Mouse (Mus musculus): ENCODE data around the gene Raver1. TPM values are rescaled to one million over a fixed set of nuclear protein-coding genes. Genes with fewer than 3 reads are reported as not detected.
A peak's percentile ranks its signal among the peaks of the same experiment; 100 is the strongest.

Gene Raver1
- polyA plus RNA-seq, 1 experiment = 65.6 TPM

DNA sequence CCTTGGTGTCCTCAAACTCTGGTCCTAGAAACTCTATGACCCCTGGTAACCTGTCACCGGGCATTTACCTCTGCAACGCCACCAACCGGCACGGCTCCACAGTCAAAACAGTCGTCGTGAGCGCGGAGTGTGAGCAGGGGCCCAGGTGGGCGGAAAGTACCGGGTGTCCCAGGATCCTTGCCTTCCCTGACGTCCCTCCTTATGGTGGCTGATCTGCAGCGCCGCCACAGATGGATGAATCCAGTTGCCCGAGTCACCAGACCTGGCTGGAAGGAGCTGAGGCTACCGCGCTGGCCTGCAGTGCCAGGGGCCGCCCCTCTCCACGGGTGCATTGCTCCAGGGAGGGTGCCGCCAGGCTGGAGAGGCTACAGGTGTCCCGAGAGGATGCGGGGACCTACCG, 55.1 kb downstream of the Raver1 start:
- DNase-seq (ENCODE audit: low read depth) = no peak
- TF ChIP-seq CTCF (IDR thresholded peaks at IDR 0.05; ENCODE audit: borderline replicate concordance, extremely low read depth, insufficient read depth, insufficient read length) = no peak

DNA sequence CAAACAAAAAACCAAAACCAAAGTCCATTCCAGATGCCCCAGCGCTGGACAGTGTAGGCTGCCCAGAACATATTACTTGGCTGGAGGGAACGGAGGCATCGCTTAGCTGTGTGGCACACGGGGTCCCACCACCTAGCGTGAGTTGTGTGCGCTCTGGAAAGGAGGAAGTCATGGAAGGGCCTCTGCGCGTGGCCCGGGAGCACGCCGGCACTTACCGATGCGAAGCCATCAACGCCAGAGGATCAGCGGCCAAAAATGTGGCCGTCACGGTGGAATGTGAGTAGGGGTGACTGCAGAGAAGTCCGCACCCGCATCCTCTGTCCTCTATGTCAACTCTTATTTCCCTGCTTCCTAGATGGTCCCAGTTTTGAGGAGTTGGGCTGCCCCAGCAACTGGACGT, 55.6 kb downstream of the Raver1 start:
- DNase-seq (ENCODE audit: low read depth) = no peak

GRCm38 (mm10) chr9:21035586-21035985, 56.2 kb downstream of the Raver1 start:
- DNase-seq (ENCODE audit: low read depth) = no peak

More for the DNA sequence above, 55.6 kb downstream of the Raver1 start:
- TF ChIP-seq POLR2A (IDR thresholded peaks at IDR 0.05; ENCODE audit: borderline replicate concordance, extremely low read depth, insufficient read depth, insufficient read length, poor library complexity, severe bottlenecking) (no peak), CTCF (IDR thresholded peaks at IDR 0.05; ENCODE audit: borderline replicate concordance, extremely low read depth, insufficient read depth, insufficient read length) (no peak)

GRCm38 (mm10) chr9:21034481-21035085, 57.2 kb downstream of the Raver1 start:
- TF ChIP-seq POLR2A (IDR thresholded peaks at IDR 0.05; ENCODE audit: borderline replicate concordance, extremely low read depth, insufficient read depth, insufficient read length, poor library complexity, severe bottlenecking) = no peak
- TF ChIP-seq CTCF (IDR thresholded peaks at IDR 0.05; ENCODE audit: borderline replicate concordance, extremely low read depth, insufficient read depth, insufficient read length) = no peak
- no peak for DNase-seq (ENCODE audit: low read depth)

More at GRCm38 (mm10) chr9:21035586-21035985, 56.2 kb downstream of the Raver1 start:
- TF ChIP-seq POLR2A (IDR thresholded peaks at IDR 0.05; ENCODE audit: borderline replicate concordance, extremely low read depth, insufficient read depth, insufficient read length, poor library complexity, severe bottlenecking) = no peak
- TF ChIP-seq CTCF (IDR thresholded peaks at IDR 0.05; ENCODE audit: borderline replicate concordance, extremely low read depth, insufficient read depth, insufficient read length) = no peak

DNA sequence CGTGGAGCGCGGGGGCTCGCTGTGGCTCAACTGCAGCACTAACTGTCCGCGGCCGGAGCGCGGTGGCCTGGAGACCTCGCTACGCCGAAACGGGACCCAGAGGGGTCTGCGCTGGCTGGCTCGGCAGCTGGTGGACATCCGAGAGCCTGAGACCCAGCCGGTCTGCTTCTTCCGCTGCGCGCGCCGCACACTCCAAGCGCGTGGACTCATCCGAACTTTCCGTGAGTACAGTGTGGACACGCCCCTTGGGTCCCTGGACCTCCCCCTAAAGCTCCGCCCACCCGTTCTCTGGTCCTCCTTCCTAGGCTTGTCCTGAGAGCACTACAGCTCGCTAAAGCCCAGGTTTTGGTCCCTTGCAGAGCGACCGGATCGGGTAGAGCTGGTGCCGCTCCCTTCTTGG, 58.7 kb downstream of the Raver1 start:
- no peak for TF ChIP-seq CTCF (IDR thresholded peaks at IDR 0.05; ENCODE audit: borderline replicate concordance, extremely low read depth, insufficient read depth, insufficient read length)
- peak; percentile 65 for DNase-seq (ENCODE audit: low read depth)

DNA sequence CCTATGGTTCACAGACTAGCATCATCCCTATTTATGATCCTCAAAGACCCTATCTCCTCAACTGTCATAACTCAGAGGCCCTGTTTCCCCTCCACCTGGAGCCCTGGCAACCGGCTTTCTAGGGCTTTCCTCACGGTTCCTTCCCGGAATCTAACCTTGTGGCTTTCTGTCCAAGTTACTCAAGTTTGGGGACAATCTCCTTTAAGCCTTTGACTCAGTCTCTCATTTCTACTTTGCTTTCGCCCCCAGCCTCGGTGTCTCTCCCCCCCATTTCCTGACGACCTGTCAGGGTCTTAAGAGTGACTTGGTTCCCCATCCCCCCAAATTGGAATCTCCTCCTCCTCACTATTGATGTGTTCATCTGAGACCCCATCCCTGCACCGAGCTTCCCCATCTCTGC, 59.3 kb downstream of the Raver1 start:
- DNase-seq (ENCODE audit: low read depth) = no peak
- no peak for TF ChIP-seq POLR2A (IDR thresholded peaks at IDR 0.05; ENCODE audit: borderline replicate concordance, extremely low read depth, insufficient read depth, insufficient read length, poor library complexity, severe bottlenecking)

DNA sequence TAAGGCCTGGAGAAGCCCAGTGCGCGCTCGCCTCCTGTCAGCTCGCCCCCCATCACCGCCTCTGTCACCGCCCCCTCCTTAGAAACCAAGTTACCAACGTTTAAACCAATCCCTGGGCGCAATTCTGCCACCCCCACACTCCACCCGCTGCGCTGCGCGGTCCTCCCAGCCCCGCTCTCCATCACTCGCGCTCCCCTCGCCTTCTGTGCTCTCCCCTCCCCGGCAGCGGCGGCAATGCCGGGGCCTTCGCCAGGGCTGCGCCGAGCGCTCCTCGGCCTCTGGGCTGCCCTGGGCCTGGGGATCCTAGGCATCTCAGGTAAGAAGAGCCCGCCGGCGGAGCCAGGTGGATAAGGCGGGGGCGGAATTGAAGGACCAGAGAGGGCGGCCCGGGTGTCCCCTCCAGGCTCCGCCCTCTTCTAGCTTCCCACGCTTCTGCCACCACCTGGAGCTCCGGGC, 59.9 kb downstream of the Raver1 start, which contains the start of gene Icam5:
Gene Icam5 (plus strand): TSS at position 178 of the 456 bp plus-strand sequence.
- no peak for TF ChIP-seq CTCF (IDR thresholded peaks at IDR 0.05; ENCODE audit: borderline replicate concordance, extremely low read depth, insufficient read depth, insufficient read length)
- no peak for TF ChIP-seq POLR2A (IDR thresholded peaks at IDR 0.05; ENCODE audit: borderline replicate concordance, extremely low read depth, insufficient read depth, insufficient read length, poor library complexity, severe bottlenecking)
- peak; percentile 48 for DNase-seq (ENCODE audit: low read depth)

DNA sequence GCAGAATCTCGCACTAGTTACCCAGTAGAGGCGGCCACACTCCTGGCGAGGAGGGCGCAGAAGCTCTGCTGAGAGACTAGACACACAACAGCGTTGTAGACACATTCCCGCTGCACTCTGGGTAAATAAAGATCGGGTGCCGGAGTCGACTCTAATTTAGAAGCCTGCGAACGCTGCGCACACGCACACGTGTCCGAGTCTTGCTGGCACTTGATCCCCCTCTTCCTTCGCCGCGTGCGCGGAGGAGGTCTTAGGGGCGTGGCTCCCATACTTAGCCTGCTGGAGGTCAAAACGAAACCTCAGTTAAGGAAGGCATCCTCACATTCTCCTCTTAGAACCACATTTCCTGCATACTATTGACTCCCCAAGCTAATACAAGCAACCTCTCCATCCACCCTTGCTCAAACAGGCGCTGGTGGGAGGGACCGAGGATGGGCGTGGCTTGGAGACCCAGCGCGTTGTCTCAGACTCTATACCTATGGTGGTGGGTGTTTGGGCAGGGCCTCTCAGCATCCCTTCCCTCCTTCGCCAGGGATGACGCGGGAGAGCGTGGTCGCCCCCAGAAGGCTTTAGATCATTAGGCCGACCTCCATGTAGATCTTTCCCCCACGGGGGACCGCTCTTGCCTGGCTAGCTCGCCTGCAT, 60.4 kb downstream of the Raver1 start:
- TF ChIP-seq CTCF (IDR thresholded peaks at IDR 0.05; ENCODE audit: borderline replicate concordance, extremely low read depth, insufficient read depth, insufficient read length) = no peak
- no peak for TF ChIP-seq POLR2A (IDR thresholded peaks at IDR 0.05; ENCODE audit: borderline replicate concordance, extremely low read depth, insufficient read depth, insufficient read length, poor library complexity, severe bottlenecking)
- peak; percentile 71 for DNase-seq (ENCODE audit: low read depth)

- peak; percentile 89 for DNase-seq (ENCODE audit: low read depth)
- peak; percentile 59; the same call in 1 of the 2 replicates for TF ChIP-seq CTCF (IDR thresholded peaks at IDR 0.05; ENCODE audit: borderline replicate concordance, extremely low read depth, insufficient read depth, insufficient read length)
- no peak for TF ChIP-seq POLR2A (IDR thresholded peaks at IDR 0.05; ENCODE audit: borderline replicate concordance, extremely low read depth, insufficient read depth, insufficient read length, poor library complexity, severe bottlenecking)
Measured at GRCm38 (mm10) chr9:21030781-21031250, 61.0 kb downstream of the Raver1 start.

DNA sequence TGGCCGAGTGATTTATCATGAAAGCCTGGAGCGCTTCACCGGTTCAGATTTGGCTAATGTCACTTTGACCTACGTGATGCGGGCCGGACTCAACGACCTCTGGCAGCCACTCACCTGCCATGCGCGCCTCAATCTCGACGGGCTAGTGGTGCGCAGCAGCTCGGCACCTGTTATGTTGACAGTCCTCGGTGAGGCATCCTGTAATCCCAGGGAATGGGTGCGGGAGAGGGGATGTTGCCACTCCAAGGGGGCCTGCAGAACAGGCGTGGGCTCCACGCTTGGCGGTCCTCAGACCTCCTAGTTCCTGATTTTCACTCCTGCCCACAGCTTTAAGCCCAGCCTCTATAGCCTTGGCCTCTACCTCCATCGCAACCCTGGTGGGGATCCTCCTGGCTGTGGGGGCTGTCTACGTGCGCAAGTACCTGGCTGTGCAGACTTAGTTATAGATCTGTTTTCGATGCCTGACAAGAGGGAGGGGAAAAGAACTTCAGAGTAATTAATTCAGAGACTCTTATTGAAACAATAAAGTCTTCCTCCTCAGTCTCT, 61.7 kb downstream of the Raver1 start:
- TF ChIP-seq CTCF (IDR thresholded peaks at IDR 0.05; ENCODE audit: borderline replicate concordance, extremely low read depth, insufficient read depth, insufficient read length) (no peak), POLR2A (IDR thresholded peaks at IDR 0.05; ENCODE audit: borderline replicate concordance, extremely low read depth, insufficient read depth, insufficient read length, poor library complexity, severe bottlenecking) (no peak)

DNA sequence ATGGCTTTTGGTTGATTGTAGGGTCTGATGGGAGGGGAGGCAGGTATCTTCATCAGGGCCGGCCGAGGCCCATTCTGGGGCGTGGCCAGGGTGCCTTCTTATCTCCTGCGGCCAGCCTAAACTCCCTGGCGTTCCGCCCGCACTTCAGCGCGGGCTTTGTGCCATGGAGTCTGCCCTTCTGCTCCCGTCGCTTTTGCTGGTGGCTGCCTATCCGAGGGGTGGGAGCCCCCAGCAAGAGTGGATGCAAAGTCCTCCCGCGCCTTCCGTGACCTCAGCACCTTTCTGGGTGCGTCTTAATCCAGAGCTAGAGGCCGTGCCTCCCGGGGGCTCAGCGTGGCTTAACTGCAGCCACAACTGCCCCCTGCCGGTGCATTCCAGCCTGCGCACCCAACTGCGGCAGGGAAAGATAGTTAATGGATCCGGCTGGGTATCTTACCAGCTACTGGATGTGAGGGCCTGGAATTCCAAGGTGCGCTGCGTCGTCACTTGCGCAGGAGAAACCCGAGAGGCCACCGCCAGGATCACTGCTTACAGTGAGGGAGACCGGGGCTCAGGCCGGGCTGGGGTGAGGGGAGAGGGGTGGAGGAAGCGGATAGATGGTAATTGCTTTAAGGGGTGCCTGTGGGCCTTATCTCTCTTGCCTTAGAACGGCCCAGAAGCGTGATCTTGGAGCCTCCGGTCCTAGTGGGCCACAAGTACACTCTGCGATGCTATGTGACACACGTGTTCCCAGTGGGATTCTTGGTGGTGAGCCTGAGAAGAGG, 62.3 kb downstream of the Raver1 start, which contains the start of gene Icam4:
Gene Icam4 (plus strand): TSS at position 83 of the 764 bp plus-strand sequence.
- peak; percentile 63 for DNase-seq (ENCODE audit: low read depth)
- peak; percentile 83 for TF ChIP-seq CTCF (IDR thresholded peaks at IDR 0.05; ENCODE audit: borderline replicate concordance, extremely low read depth, insufficient read depth, insufficient read length)
- TF ChIP-seq POLR2A (IDR thresholded peaks at IDR 0.05; ENCODE audit: borderline replicate concordance, extremely low read depth, insufficient read depth, insufficient read length, poor library complexity, severe bottlenecking) = no peak

More for the DNA sequence above, 61.7 kb downstream of the Raver1 start:
- no peak for DNase-seq (ENCODE audit: low read depth)

All from brain, embryonic 14.5 days (tissue).